Mouse (Mus musculus): ENCODE data around the gene Trim72.

Gene Trim72

GRCm38 (mm10) chr7:128000068-128000950, 3.4 kb upstream of the Trim72 start:
- no peak for TF ChIP-seq GATA4 (IDR thresholded peaks at IDR 0.05; ENCODE audit: insufficient replicate concordance, low read length)

- no peak for TF ChIP-seq GATA4 (IDR thresholded peaks at IDR 0.05; ENCODE audit: insufficient replicate concordance, low read length)
These were observed 651 bp upstream of the Trim72 start for GRCm38 (mm10) chr7:128003098-128003497.

GRCm38 (mm10) chr7:128004150-128004486, 369 bp downstream of the Trim72 start:
- no peak for TF ChIP-seq GATA4 (IDR thresholded peaks at IDR 0.05; ENCODE audit: insufficient replicate concordance, low read length)

DNA sequence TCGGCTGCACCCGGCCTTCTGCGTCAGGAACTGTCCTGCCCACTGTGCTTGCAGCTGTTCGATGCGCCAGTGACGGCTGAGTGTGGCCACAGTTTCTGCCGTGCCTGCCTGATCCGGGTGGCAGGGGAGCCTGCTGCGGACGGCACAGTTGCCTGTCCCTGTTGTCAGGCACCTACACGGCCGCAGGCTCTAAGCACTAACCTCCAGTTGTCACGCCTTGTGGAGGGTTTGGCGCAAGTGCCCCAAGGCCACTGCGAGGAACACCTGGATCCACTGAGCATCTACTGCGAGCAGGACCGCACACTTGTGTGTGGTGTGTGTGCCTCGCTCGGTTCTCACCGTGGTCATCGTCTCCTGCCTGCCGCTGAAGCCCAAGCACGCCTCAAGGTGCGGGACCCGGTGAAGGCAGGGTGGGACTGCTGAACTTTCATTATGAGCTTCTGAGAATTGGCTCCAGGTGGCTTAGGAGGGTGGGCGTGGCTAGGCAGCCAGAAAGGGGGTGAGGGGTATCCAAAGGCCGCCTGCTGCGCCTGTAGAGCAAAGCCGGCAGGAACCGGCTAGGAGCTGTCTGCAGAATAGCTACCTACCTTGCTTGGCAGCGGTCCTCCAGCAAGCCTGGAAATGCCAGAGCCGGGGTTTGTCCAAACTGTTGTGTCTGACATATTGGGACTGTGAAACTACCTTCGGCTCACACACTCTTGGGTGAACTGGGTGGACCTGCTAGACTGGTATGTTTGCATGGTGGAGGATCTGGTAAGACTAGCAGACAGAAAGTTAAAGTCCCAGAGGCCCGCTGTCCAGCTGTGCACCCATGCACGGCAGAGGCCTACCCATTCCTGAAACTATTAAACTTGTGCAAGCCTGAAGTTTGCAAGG, 976 bp downstream of the Trim72 start:
- TF ChIP-seq GATA4 (IDR thresholded peaks at IDR 0.05; ENCODE audit: insufficient replicate concordance, low read length) = no peak

DNA sequence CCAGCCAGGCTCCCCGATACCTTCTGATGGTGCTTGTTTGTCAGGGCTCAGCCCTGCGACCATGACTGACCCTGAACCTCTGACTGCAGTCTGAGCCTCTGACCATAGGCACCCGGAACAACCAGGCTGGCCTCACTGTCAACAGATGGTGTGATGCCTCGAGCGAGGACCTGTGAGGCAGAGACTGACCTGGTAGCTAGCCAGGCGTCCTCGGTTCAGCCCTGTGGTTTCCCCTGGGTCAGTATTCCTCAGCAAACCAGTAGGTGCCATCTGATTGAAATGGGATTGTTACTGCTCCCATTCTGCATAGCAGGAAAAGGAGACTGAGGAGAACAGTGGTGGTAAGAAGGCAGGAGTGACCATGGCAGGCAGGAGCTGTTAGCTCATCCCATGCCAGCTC, 2.4 kb downstream of the Trim72 start:
- no peak for TF ChIP-seq GATA4 (IDR thresholded peaks at IDR 0.05; ENCODE audit: insufficient replicate concordance, low read length)

DNA sequence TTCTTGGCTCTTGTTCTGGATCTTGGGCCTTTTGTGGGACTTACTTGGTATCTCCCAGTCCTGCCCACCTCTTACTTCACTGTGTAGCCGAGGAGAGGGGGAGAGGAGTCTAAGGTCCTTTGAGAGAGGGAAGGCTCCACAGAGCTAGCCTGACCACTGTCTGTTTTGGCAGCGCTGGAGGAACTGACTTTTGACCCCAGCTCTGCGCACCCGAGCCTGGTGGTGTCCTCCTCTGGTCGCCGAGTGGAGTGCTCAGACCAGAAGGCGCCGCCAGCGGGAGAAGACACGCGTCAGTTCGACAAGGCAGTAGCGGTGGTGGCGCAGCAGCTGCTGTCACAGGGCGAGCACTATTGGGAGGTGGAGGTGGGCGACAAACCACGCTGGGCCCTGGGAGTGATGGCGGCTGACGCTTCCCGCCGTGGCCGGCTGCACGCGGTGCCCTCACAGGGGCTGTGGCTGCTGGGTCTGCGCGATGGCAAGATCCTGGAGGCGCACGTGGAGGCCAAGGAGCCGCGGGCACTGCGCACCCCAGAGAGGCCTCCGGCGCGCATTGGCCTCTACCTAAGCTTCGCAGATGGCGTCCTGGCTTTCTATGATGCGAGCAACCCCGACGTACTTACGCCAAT, 6.1 kb downstream of the Trim72 start:
- no peak for TF ChIP-seq GATA4 (IDR thresholded peaks at IDR 0.05; ENCODE audit: insufficient replicate concordance, low read length)

DNA sequence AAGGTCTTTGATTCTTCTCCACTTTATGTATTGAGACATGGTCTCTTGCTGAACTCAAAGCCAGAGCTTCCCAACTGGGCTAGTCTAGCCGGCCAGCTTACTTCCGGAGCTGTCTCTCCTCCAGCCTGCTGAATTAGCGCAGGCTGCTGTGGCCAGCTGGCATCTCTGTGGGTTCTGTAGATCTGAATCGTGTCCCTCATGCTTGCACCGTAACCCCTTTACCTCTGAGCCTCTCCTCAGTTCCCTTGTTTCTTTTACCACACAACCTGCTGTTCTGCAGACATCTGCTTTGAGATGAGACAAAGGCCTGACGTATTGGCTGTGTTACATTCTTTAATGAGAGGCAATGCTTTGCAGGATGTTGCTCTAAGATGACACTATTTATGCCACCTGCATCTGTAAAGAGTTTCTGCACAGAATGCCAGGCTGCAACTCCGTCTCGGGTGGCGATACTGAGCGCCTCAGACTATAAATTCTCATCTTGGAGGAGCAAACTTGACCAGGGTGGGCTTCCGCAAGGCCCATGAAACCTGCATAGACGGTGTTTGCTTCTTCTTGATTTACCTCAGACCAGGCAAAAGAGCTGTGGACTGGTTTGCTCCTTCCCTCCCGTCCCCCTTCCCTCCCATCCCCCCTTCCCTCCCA, 8.5 kb downstream of the Trim72 start:
- TF ChIP-seq GATA4 (IDR thresholded peaks at IDR 0.05; ENCODE audit: insufficient replicate concordance, low read length) = no peak

GRCm38 (mm10) chr7:128013116-128013515, 9.4 kb downstream of the Trim72 start:
- no peak for TF ChIP-seq GATA4 (IDR thresholded peaks at IDR 0.05; ENCODE audit: insufficient replicate concordance, low read length)

DNA sequence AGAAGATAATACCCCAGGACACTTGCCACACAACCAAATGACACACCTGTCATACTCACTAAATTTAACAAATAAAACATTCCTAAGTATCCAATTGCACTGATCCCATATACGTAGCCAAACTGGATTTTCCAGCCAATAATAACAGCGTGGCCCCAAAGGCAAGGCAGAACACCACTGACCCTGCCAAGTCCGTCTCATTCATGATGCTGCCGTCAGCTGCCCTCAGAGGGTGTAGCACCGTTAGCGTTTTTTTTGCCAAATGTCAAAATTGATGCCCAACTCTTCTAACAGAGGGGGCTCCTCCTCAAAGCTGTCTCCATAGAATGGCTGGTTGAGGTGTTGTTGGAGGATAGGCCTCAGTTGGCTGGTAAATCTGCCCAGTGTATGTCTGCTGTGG, 12.9 kb downstream of the Trim72 start:
- no peak for TF ChIP-seq GATA4 (IDR thresholded peaks at IDR 0.05; ENCODE audit: insufficient replicate concordance, low read length)

DNA sequence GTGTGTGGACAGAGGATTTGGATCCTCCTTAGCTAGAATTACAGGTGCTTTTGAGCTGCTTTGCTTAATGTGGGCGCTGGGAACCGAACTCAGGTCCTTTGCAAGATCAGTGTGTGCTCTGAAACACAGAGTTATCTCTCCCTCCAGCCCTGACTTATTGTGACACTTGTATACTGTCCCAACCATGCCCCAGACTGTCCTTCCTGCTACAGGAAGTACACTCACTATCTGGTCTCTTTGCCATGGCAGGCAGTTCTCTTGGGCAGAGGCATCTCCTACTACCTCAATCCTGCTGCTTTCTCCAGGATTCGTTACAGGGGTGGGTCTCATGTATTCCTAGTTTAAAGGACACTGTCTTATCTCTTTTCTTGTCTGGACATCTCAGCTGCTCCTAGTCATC, 14.5 kb downstream of the Trim72 start:
- no peak for TF ChIP-seq GATA4 (IDR thresholded peaks at IDR 0.05; ENCODE audit: insufficient replicate concordance, low read length)

- no peak for TF ChIP-seq GATA4 (IDR thresholded peaks at IDR 0.05; ENCODE audit: insufficient replicate concordance, low read length)
These were observed 15.4 kb downstream of the Trim72 start for GRCm38 (mm10) chr7:128019187-128019586.

- TF ChIP-seq GATA4 (IDR thresholded peaks at IDR 0.05; ENCODE audit: insufficient replicate concordance, low read length) = no peak
These were observed 19.2 kb downstream of the Trim72 start for GRCm38 (mm10) chr7:128022974-128023373.

GRCm38 (mm10) chr7:128023565-128023964, 19.8 kb downstream of the Trim72 start:
- no peak for TF ChIP-seq GATA4 (IDR thresholded peaks at IDR 0.05; ENCODE audit: insufficient replicate concordance, low read length)

DNA sequence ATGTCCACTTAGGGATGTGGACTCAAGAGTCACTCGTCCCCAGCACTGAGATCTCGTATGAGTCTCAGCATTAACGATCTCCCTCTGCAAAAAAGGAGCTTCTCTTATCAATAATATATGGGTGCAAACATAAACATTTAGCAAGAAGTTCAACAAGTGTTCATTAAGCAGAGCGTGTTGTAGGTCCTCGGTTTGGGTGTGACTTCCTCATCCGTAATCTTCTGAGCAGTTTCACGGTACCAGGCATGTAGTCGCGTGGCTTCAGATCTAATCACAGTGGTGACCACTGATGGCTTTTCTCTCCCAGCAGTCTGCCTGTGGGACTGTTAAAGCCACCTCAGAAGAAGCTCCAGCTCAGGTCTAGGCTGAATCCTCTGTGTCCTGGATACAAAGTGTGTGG, 20.6 kb downstream of the Trim72 start:
- TF ChIP-seq GATA4 (IDR thresholded peaks at IDR 0.05; ENCODE audit: insufficient replicate concordance, low read length) = no peak

DNA sequence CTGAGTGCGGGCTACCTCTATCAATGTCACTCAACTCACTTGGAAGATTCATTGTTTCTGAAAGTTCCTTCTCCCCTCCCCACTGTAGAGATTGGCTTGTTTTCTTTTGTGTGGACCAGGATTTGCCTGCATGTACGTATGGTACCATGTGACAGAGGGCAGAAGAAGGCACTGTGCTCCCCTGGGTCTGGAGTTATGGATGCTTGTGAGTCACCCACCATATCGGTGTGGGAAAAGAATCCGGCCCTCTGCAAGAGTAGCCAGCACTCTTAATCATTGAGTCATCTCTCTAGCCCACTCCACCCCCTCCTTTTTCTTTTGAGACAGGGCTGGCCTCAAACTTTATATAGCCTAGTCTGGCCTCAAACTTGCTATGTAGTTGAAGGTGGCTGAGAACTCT, 21.2 kb downstream of the Trim72 start:
- TF ChIP-seq GATA4 (IDR thresholded peaks at IDR 0.05; ENCODE audit: insufficient replicate concordance, low read length) = no peak

All from liver, adult (tissue).